Mouse (Mus musculus) cerebellum, postnatal 10 days (tissue): ENCODE measurements around the gene Gm10135.
"Not testable (repeated sequence)": the region's sequence is repeated elsewhere in the genome, so short reads cannot be mapped to it uniquely, and the experiment has no call there.

Experiments used
- DNase-seq, 2 experiments: peaks; one replicate each; pipeline ENCODE4 v3.0.0; 2021; ENCODE audit warnings: mixed read lengths in 2 of 2

Gene Gm10135

GRCm38 (mm10) chr5:72960096-72960495 lies 14.4 kb downstream of the Gm10135 start:
- no peak for DNase-seq

DNA sequence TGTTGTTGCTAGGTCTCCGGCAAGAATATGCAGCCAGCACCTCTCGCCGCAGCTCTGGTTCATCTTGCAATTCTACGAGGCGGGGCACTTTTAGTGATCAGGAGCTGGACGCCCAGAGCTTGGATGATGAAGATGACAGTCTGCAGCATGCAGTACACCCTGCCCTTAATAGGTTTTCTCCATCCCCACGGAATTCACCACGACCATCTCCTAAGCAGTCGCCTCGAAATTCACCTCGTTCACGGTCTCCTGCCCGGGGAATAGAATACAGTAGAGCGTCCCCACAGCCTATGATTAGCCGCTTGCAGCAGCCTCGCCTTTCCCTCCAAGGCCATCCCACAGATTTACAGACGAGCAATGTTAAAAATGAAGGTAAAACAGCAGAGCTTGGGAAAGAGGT lies 17.2 kb downstream of the Gm10135 start:
- DNase-seq: no peak

GRCm38 (mm10) chr5:72953996-72954604 lies 20.4 kb downstream of the Gm10135 start:
- DNase-seq: no peak

DNA sequence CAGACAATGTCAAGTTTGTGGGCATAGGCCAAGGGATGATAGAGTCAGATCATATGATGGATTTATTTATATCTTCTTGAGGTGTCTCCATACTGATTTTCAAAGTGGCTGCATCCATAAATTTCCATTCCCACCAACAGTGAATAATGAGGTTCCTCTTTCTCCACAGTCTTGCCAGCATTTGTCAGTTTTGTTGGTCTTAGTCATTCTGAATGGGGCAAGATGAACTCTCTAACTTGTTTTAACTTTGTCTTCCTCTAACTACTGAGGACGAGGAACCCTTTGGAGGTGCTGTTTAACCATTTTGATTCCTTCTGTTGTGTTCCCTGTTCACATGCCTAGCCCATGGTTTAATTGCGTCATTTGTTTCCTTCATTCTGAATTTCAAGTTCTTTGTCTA lies 24.2 kb downstream of the Gm10135 start:
- DNase-seq: no peak

DNA sequence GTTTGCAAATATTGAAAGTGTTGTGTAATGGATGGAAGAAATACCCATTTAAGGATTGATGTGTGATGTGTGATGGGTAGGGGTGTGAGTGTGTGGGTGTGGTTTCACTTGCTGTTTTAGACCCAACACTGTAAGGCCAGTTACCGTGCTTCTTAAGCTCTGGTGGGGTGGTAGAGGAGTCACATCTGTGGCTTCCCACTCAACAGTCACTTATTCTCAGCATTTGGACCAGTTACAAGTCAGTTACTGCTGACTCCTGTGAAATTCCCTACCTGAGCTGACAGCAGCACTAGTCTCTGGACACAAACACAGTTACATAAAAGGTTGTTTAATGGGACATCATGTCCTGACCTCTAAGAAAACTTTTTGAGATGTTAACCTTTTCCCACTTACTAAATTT lies 26.4 kb downstream of the Gm10135 start:
- no peak for DNase-seq

GRCm38 (mm10) chr5:72940906-72941432 lies 33.5 kb downstream of the Gm10135 start:
- no peak for DNase-seq

DNA sequence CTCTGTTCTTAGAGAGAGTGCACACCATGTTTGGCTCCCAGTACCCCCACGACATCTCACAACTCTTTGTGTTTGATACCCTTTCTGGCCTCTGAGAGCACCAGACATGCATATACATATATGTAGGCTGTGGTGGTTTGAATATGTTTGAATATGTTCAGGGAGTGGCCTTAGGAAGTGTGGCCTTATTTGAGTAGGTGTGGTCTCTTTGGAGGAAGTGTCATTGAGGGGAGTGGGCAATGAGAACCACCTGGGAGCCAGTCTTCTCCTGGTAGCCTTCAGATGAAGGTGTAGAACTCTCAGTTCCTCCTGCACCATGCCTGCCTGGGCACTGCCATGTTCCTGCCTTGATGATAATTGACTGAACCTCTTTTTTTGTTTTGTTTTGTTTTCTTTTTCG lies 35.2 kb downstream of the Gm10135 start:
- no peak for DNase-seq

- DNase-seq: not testable (repeated sequence)
Observed at GRCm38 (mm10) chr5:72938421-72938820, 36.1 kb downstream of the Gm10135 start.

GRCm38 (mm10) chr5:72933026-72933675 lies 41.4 kb downstream of the Gm10135 start:
- no peak for DNase-seq

- no peak for DNase-seq
Observed at GRCm38 (mm10) chr5:72927074-72927473, 47.4 kb downstream of the Gm10135 start.

- no peak for DNase-seq
Observed at GRCm38 (mm10) chr5:72922796-72923195, 51.7 kb downstream of the Gm10135 start.

DNA sequence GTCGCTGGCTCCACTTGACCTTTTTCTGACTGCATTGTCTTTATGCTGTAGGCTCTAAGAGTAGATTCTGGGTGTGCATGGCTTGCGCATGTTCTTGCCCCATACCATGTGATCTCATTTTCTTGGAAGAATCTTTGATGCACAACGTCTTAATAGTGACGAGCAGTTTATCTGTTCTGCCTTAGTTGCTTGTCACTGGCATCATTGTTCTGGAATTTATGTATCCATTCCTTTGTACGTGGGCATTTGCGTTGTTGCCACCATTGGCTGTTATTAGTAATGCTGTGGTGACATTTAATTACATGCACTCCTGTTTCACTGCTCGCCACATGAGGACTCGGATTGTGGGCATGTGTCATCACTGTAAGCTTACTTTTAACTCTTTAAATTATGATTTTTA lies 53.3 kb downstream of the Gm10135 start:
- DNase-seq: no peak

- DNase-seq: peak in 1 of 2 experiments; percentile 20
Observed at GRCm38 (mm10) chr5:72920416-72920815, 54.1 kb downstream of the Gm10135 start.

DNA sequence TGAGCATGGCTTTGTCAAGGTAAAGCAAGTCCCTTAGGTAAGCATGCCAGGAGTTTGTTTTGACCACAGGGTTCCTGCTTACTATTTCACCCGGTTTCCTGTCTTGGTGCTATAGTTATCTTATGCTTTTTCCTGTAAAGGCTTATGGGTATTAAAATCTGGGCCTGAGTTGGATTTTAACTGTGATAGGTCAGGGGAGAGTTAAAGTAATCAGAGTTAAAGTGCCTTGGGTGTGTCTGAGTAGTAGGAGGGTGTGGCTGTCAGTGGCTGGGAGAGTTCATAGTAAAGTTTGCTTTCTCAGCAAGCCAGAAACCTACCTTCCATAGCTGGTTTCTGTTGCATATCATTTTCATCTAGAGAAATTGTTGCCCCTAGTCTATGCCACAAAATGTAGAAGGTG lies 57.7 kb downstream of the Gm10135 start:
- no peak for DNase-seq

- DNase-seq: no peak
Observed at GRCm38 (mm10) chr5:72916048-72916447, 58.5 kb downstream of the Gm10135 start.
